Comparison of ENCODE assay signal across 20 mouse cellular contexts in genomic region chr7:101127737-101128136, GRCm38 (mm10). TPM values are rescaled to one million over a fixed set of nuclear protein-coding genes. Genes with fewer than 3 reads are reported as not detected.
A peak's percentile ranks its signal among the peaks of the same experiment; 100 is the strongest.
DNase-seq lines count a peak whose midpoint lies in the region; ATAC-seq and TF ChIP-seq lines count a peak whose summit lies in the region.
"Had no signal": no experiment of that assay in that cellular context is flagged by ENCODE, and none has a peak within 500 bp of the region (broad histone marks: within the 10 kb centered on the region; RNA-seq: fewer than 3 reads in every experiment).

No protein-coding gene starts in this region.

- H3K4me3 ChIP-seq in heart, postnatal 0 days (ENCODE audit: low read depth, low read length), result no peak overlapping the region
- no peak overlapping the region for H3K4me3 ChIP-seq in lung, postnatal 0 days (ENCODE audit: low read depth, low read length)
- H3K4me3 ChIP-seq in lung, adult 2 months (replicated peaks; ENCODE audit: extremely low read depth, low read depth, low read length), result no peak overlapping the region
- H3K4me3 ChIP-seq: embryonic facial prominence, embryonic 15.5 days; hindbrain, embryonic 12.5 days; kidney, embryonic 15.5 days; limb, embryonic 12.5 days; liver, embryonic 13.5 days; midbrain, embryonic 12.5 days; neural tube, embryonic 12.5 days had no signal

- TF ChIP-seq EP300 in heart, postnatal 0 days (IDR thresholded peaks at IDR 0.05; ENCODE audit: low read depth), result no peak
- peak; percentile 54; the same call in 1 of the 2 replicates for TF ChIP-seq EP300 in lung, postnatal 0 days (IDR thresholded peaks at IDR 0.05)

- WGBS in heart, postnatal 0 days, result 62% methylated on average over 3 of the region's 3 CpGs
- WGBS in lung, postnatal 0 days, result 26% methylated on average over 3 of the region's 3 CpGs
- 18% methylated on average over 3 of the region's 3 CpGs for WGBS in lung, adult 2 months

- TF ChIP-seq POLR2A in lung, adult 2 months (IDR thresholded peaks at IDR 0.05; ENCODE audit: borderline replicate concordance, extremely low read depth, low read depth, low read length), result no peak

- H3K4me2 ChIP-seq in heart, postnatal 0 days (ENCODE audit: low read depth, low read length), result no peak overlapping the region
- no peak overlapping the region for H3K4me2 ChIP-seq in lung, postnatal 0 days (replicated peaks; ENCODE audit: low read depth, low read length)
- H3K4me2 ChIP-seq: embryonic facial prominence, embryonic 15.5 days; hindbrain, embryonic 12.5 days; kidney, embryonic 15.5 days; limb, embryonic 12.5 days; liver, embryonic 13.5 days; midbrain, embryonic 12.5 days; neural tube, embryonic 12.5 days had no signal

- H3K9ac ChIP-seq in heart, postnatal 0 days (replicated peaks; ENCODE audit: low read depth, low read length), result no peak overlapping the region
- no peak overlapping the region for H3K9ac ChIP-seq in lung, postnatal 0 days (replicated peaks; ENCODE audit: low read depth)
- H3K9ac ChIP-seq: embryonic facial prominence, embryonic 15.5 days; hindbrain, embryonic 12.5 days; kidney, embryonic 15.5 days; limb, embryonic 12.5 days; liver, embryonic 13.5 days; midbrain, embryonic 12.5 days; neural tube, embryonic 12.5 days had no signal

- peaks cover 10% of the 10 kb centered on the region for H3K4me1 ChIP-seq in heart, postnatal 0 days (ENCODE audit: control insufficient read depth, insufficient read depth)
- H3K4me1 ChIP-seq in lung, postnatal 0 days (ENCODE audit: insufficient read depth, low read depth, low read length), result no peaks in the 10 kb centered on the region; the same call in 1 of the 2 replicates
- H3K4me1 ChIP-seq in lung, adult 2 months (ENCODE audit: control insufficient read depth, insufficient read depth, low read length), result peaks cover 22% of the 10 kb centered on the region
- H3K4me1 ChIP-seq: hindbrain, embryonic 12.5 days; midbrain, embryonic 12.5 days; neural tube, embryonic 12.5 days had no signal

- no peaks in the 10 kb centered on the region for H3K9me3 ChIP-seq in heart, postnatal 0 days (replicated peaks; ENCODE audit: control insufficient read depth, low read length)
- H3K9me3 ChIP-seq in lung, postnatal 0 days (ENCODE audit: low read length), result no peaks in the 10 kb centered on the region
- H3K9me3 ChIP-seq: embryonic facial prominence, embryonic 15.5 days; hindbrain, embryonic 12.5 days; kidney, embryonic 15.5 days; limb, embryonic 12.5 days; liver, embryonic 13.5 days; midbrain, embryonic 12.5 days; neural tube, embryonic 12.5 days had no signal

- no peaks in the 10 kb centered on the region for H3K27me3 ChIP-seq in heart, postnatal 0 days (ENCODE audit: control insufficient read depth, insufficient read depth, low read length)
- no peaks in the 10 kb centered on the region for H3K27me3 ChIP-seq in lung, postnatal 0 days (replicated peaks; ENCODE audit: insufficient read depth, low read length)
- H3K27me3 ChIP-seq: embryonic facial prominence, embryonic 15.5 days; hindbrain, embryonic 12.5 days; kidney, embryonic 15.5 days; limb, embryonic 12.5 days; liver, embryonic 13.5 days; midbrain, embryonic 12.5 days; neural tube, embryonic 12.5 days had no signal

- TF ChIP-seq CTCF in heart, postnatal 0 days (IDR thresholded peaks at IDR 0.05; ENCODE audit: low read depth), result no peak
- no peak for TF ChIP-seq CTCF in lung, postnatal 0 days (IDR thresholded peaks at IDR 0.05)
- no peak for TF ChIP-seq CTCF in lung, adult 2 months (IDR thresholded peaks at IDR 0.05; ENCODE audit: insufficient read depth, low read length)

- H3K27ac ChIP-seq in heart, postnatal 0 days (ENCODE audit: low read depth), result peak overlapping the region; percentile 43
- H3K27ac ChIP-seq in lung, postnatal 0 days (ENCODE audit: low read length), result peak overlapping the region; percentile 1
- H3K27ac ChIP-seq: embryonic facial prominence, embryonic 15.5 days; hindbrain, embryonic 12.5 days; limb, embryonic 12.5 days; liver, embryonic 13.5 days; midbrain, embryonic 12.5 days; neural tube, embryonic 12.5 days had no signal

- H3K36me3 ChIP-seq in heart, postnatal 0 days (replicated peaks; ENCODE audit: control insufficient read depth, insufficient read depth, low read length), result no peaks in the 10 kb centered on the region
- no peaks in the 10 kb centered on the region for H3K36me3 ChIP-seq in lung, postnatal 0 days (ENCODE audit: insufficient read depth, low read length)
- H3K36me3 ChIP-seq: embryonic facial prominence, embryonic 15.5 days; hindbrain, embryonic 12.5 days; limb, embryonic 12.5 days; liver, embryonic 13.5 days; midbrain, embryonic 12.5 days; neural tube, embryonic 12.5 days had no signal

- ATAC-seq in heart, postnatal 0 days (ENCODE audit: insufficient read depth, low read depth), result no peak
- no peak for ATAC-seq in lung, postnatal 0 days
- peak; percentile 38; the same call in 1 of the 2 replicates for ATAC-seq in megakaryocyte-erythroid progenitor cell, adult 5-6 weeks (replicated peaks; ENCODE audit: low FRiP score, low TSS enrichment, poor library complexity, severe bottlenecking)
- ATAC-seq: forebrain, embryonic 16.5 days had no signal

- DNase-seq in heart, postnatal 0 days (ENCODE audit: low spot score), result no peak
- no peak for DNase-seq in heart, adult 9 months (ENCODE audit: low spot score in 2 of 2)
- peak; percentile 86 for DNase-seq in lung, postnatal 0 days (ENCODE audit: low spot score)
- DNase-seq in lung, adult 2 months, result no peak
- DNase-seq in brain, adult 2 months (ENCODE audit: low read depth, low spot score), result peak; percentile 20
- no peak for DNase-seq in layer of hippocampus, adult 8-10 months (ENCODE audit: low spot score in 2 of 2)
- DNase-seq: cerebellum, adult 9-10 months; gastrocnemius, postnatal 36 days; liver, embryonic 13.5 days; lung, postnatal 4 days; right cerebral cortex, adult 18-20 months; thymus, postnatal 36 days had no signal

RNA-seq across cellular contexts. Expression of gene Fchsd2, which starts 35.1 kb away (rescaled TPM):
- 15.6 and 19.3 TPM in 2 replicates for total RNA-seq in heart, postnatal 0 days (2014; rRNA removed; ENCODE audit: low replicate concordance)
- polyA plus RNA-seq in heart, postnatal 0 days (2015; fragmentation: Nextera tagmentation; extraction: Ambion mirVana), result 8.7 and 9.7 TPM in 2 replicates
- 16.0 and 17.7 TPM in 2 replicates for polyA plus RNA-seq in lung, postnatal 0 days (2015; fragmentation: Nextera tagmentation; extraction: Ambion mirVana)
- 10.9 and 14.7 TPM in 2 replicates for polyA plus RNA-seq in lung, adult 2 months (2012; rRNA removed)
- total RNA-seq in megakaryocyte-erythroid progenitor cell, adult 5-6 weeks (2014; fragmentation: Nextera tagmentation), result 16.2 and 19.1 TPM in 2 replicates
- 20.2 and 22.6 TPM in 2 replicates for total RNA-seq in megakaryocyte-erythroid progenitor cell, adult 5-6 weeks (2017)
- total RNA-seq in layer of hippocampus, adult 8-10 months (2022), result 10 to 100 TPM; 40.1 to 46.5 (median 43.4) TPM

Comparison
In these comparisons a context has a peak if more than half of its experiments do, and no peak if none do; other contexts are left out.
1. DNase-seq: peak in lung, postnatal 0 days (single experiment) and brain, adult 2 months (single experiment); none in heart, postnatal 0 days (single experiment), heart, adult 9 months (0 of 2), lung, adult 2 months (single experiment) and layer of hippocampus, adult 8-10 months (0 of 2).